Mouse (Mus musculus) thymus, postnatal 0 days (tissue): Measurements from ENCODE around the gene Sfxn1. TPM values are rescaled to one million over a fixed set of nuclear protein-coding genes. Genes with fewer than 3 reads are reported as not detected.

Experiments
- DNase-seq: peaks from one replicate; pipeline ENCODE4 v3.0.0-alpha.2; 2015; ENCODE audit warnings: low spot score
- polyA plus RNA-seq: library from polyadenylated mRNA; unstranded; fragments of >200 nt; fragmentation: Nextera tagmentation; extraction: Ambion mirVana; gene quantifications from 2 replicates; pipeline ENCODE4 v1.2.1, GENCODE M21; 2015

Gene Sfxn1
- 65.8 and 66.8 TPM in 2 replicates for polyA plus RNA-seq

DNA sequence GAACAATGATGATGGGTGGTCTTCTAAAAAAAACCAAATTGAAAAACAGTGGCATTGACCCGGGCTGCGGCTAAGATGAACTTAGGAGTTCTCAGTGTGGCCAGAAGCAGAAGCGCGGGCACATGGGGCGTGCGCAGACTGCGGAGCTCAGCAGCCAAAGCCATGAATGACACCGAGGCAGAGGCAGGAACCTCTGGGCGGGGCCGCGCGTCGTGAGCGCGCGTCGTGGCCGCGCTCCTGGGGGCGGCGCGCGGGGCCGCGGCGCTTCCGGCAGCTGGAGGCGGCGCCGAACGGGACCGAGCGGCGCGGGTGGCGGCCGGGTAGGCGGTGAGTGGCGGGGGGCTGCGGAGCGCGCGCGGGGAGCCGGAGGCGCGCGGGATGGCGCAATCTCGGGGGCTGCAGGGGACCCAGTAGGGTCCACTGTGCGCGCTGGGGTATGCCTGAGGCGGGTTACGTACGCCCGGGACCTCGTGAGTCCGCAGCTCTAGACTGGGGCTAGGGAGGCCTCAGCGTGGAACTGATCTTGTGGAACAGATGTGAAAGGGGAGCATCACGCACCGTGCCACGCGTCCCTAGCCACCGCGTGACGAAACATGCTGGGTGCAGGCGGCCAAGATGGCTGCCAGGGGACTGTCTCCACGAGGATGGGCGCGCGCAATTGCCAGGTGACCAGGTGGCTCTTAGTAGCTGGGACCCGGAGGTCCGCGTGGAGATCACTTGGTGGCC is at the start of gene Sfxn1:
TSS of gene Sfxn1 (plus strand) at position 264 of the 726 bp plus-strand sequence.
- DNase-seq = peak; percentile 86

DNA sequence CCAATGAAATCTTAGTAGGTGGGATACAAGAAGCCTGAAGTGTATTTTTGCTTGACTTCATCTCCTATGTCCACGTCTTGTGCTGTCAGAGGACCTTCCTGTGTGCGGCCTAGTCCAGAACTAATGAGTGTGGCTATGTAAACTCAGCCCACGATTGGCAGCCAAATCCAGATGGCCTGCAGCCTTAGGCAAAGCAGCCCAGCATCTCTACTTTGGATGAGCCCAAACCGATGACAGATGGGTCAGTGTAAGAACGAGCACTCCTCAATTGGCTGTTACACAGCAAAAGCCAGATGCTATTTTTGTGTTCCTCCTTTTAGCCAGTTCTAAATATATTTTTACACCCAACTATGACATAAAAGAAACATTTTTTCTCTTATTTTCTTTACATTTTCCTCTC is 48.4 kb upstream of the Sfxn1 start:
- DNase-seq = no peak

DNA sequence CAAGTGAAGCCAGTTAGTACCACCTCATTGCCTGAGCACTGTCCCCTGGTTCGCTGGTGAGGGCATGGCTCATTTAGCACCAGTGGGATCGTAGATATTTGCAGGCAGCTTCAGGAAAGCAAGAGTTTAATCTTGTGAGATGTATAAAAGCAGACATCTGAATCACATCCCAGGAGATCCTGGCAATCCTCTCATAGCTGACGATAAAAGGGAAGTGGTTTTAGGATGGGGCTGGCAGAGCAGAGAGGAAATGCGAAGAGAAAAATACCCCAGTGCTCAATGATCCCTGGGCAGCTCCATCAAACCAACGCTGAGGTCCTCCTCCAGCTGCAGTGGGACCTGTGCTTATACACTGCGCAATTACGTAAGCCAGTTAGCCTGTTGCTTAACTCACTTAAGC is 44.6 kb upstream of the Sfxn1 start:
- no peak for DNase-seq

DNA sequence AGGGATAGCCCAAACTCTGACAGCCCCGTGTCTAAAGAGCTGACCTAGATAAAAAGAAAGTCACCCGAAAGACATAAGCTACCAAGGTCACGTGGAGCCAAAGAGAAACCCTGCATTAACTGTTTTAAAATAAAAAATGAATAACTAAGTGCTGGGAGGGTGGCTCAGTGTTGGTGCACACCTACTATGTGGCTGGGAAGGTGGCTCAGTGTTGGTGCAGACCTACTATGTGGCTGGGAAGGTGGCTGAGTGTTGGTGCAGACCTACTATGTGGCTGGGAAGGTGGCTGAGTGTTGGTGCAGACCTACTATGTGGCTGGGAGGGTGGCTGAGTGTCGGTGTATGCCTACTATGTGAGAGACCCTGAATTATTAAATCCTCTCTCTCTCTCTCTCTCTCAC is 38.0 kb upstream of the Sfxn1 start:
- no peak for DNase-seq

DNA sequence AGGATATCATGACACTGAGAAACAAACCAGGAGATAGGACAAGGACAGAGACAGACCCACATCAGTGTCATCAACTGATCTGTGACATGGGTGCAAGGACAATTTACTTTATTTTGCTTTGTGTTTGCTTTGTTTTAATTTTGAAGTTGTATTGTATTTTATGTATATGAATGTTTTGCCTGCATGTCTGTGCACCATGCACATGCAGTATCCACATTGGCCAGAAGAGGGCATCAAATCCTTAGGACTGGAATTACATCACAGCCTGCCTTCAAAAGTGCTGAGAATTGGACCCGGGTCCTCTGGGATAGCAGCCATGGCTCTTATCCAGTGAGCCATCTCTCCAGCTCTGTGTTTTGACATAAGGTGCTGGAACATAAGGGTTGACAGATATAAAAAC is 36.1 kb upstream of the Sfxn1 start:
- peak; percentile 2 for DNase-seq

DNA sequence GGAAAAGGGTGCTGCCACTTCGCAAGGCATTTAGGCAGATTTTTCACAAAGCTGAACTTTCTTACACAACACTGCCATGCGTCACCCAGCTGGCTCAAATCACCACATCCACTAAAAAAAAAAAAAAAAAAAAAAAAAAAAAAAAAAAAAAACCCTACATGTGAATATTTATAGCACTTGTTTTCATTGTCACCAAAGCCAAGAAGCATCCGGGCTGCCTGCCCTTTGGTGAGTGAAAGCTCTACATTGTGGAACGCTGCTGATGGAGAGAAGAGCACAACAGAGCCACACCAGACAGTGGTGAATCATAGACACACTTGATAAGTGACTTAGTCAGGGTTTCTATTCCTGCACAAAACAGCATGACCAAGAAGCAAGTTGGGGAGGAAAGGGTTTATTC is 33.7 kb upstream of the Sfxn1 start:
- no peak for DNase-seq

DNA sequence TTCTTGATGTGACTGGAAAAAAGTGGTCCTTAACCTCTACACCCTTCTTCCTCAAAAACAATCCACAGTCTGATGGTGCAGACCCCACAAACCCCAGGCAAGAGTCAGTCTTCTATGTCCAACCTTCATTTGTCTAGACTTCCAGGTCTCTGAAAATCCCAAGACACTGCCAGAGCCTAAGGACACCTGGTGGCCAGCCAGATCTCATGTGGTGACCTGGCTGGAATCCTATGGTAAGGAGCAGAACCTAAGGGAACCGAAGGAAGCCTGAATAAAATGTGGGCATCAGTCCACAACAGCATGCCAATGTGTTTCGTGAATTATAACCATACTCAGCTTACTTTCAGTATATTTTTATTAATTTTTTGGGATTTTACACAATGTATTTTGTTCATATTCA is 31.4 kb upstream of the Sfxn1 start:
- no peak for DNase-seq

DNA sequence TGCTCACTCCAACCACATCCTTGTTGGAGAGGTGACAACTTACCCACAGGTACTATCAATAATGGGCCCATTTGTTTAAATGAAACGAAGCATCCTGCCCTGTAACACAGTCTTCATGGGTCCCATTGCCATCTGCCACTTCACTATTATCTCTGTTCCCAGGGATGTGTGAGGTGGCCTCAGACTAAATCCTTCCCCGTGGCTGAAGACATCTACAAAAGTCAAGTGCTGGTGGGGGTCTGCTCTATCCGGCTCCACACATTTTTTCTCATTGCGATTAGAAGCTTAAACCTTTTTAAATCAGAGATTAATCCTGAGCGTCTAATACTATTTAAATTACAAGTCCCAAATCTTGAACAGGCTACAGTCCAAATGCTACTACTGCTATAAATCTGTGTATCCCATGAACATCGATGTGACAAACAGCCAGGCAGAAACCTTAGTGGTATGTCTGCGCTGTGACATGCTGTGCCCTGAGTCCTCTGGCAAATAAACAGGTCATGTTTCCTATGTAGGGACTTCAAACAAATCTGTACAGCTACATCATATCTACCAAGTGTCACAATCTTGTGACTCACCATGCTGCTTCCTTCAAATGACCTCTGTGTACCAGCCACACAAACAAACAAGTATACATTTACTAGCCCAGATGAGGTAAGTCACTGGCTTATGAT is 22.9 kb upstream of the Sfxn1 start:
- DNase-seq = no peak

DNA sequence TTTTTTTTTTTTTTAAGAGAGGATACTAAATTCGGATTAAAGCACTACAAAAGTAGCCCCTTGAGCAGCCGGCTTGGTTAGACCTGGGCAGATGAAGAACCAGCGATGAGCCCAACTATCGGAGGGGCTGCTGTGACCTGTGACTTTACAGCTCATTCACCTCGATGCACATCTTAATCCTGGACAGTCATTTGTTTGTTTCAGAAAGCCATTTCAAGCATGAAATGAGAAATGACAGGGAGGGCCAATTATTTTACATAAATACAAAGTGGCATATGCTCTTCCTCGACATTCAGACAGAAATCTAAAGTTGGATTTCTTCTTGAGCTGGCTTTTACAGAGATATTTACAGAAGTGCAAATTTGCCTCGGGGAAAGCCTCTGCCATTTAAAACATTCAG is 20.0 kb upstream of the Sfxn1 start:
- DNase-seq = no peak

DNA sequence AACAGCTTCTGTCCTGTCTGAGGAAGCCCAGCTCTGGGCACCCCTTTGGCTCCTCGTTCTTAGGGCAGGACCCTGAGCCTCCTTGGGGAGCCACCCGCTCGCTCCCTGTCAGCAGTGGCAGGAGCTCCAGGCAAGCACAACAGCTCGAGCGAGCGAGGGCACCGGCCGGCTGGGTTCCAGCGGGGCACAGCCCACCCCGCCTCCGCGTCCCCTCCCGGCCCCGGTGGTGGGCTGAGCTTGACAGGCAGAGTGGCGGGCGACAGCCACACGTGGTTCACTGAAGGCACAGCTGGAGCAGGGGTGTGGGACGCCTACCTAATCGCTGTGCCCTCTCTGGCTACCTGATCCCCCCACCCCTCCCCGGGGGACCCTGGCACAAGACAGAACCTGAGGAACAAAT is 16.7 kb upstream of the Sfxn1 start:
- no peak for DNase-seq

DNA sequence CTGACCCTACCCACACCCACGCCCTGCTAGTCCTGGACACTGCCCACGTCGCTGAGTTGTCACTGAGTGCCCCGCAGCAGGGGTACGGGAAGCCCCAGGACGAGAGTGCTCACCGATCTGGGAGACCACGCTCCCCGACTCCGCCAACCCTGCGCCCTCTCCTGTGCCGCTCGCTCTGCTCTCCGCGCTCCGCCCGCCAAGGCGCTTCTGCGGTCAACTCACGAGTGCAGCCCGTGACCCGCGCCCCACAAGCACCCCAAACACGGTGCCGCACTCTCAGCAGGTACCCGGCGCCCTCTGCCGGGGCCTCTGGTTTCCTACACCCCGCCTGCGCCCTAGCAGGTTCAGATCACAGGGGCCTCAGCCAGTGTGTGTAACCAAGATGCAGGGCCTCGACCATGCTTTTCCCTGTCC is 16.2 kb upstream of the Sfxn1 start, which contains the start of gene Drd1:
TSS of gene Drd1 (minus strand) at position 258 of the 414 bp plus-strand sequence.
- DNase-seq = peak; percentile 64

DNA sequence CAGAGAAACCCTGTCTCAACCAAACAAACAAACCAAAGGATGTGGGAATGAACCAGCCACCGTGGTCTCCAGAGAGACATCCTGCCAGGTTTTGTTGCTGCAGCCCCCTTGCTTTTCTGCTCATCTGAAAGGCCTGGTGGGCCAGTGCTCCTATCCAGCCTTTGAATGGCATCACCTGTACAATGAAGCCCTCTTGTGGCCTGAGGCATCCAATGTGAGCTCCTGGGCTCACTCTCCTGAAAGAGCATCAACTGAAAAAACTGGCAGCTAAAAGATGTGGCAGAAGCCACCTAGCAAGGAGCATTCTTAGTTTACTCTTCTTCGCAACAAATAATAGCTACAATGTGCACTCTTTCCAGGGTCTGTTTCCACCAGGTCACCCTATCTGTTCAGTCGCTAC is 9.6 kb upstream of the Sfxn1 start:
- DNase-seq = no peak

DNA sequence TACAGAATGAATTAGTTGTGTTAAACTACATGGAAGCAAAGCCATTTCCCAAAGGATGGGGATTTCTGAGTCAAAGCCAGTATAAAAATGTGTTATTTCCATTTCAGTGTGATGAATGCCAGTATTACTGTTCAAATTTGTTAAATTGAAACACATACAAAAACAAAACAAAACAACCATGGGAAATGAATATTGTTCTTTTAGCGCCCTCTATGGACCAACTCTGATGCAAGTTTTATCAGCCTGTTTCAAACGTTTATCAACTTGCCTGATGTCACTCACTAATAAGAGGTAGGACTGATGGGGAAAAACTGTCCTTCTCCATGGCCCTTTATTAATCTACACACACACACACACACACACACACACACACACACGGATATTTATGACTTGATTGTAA is 8.4 kb upstream of the Sfxn1 start:
- peak; percentile 15 for DNase-seq

DNA sequence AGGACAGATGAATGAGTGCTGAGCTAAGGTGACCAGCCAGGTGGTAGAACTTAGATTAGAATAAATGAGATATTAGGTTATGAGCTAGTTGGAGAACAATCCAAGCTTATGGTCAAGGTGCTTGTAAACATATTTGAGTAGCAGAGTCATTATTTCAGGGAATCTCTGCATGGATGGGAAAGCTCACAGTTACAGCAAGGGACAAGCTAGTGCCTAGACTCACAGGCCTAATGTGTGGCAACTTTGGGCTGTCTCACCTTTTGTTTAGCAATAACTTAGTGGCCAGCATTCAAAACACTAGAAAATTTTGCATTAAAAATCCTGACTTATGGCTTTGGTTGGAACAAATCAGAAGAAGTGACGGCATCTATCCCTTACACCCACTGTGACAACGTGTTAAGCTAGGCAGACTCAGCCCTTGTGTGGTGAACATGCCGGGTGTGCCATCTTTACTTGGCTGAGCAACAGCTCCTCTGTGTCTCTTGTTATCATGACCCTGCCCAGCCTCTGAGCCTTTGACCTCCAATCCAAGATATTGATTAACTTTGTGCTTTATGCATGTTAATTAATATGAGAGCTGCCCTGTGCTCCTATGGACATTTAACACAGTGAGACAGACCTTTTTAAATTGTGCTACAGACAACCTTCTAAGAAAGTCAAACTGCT is 5.5 kb upstream of the Sfxn1 start:
- no peak for DNase-seq

DNA sequence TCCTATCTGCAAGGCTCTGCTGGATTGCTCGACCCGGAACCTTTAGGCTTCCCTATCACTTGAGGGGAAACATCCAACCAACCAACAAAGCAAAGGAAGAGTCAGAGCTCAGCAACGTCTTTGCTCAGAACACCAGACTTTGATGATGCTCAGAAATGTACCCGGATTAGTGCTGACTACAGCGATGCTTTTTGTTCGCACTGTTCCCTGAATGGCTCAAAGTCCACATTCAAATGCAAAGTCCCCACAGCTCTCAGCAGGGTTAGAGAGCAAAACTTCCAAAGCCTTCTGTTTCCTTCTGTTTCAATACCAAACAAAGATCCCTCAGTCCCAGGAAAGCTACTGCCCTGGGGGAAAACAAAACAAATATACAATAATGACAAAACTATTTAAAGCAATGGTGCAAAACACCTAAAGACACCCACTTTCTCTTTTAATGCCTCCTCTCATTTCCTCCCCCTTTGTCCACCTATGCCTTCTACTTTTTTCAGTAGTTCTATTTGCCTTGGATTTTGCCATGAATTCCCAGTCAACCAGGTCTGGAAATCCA is 4.0 kb upstream of the Sfxn1 start:
- no peak for DNase-seq

DNA sequence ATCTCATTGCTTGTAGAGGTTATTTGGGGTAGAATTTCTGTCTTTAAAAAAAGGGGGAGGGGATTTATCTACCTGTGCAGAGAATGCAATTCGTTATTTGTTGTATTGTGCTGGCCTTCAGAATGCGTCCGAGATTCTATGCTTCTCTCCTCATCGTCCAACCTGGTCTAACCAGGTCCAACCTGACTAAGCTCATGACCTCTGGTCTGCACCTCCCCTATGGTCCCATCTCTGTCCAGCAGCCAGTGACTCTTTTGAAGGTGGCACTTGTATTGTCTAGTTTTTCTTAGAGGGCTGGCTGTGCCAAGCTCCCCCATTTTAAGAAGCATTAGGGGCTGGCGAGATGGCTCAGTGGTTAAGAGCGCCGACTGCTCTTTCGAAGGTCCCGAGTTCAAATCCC is 658 bp upstream of the Sfxn1 start:
- no peak for DNase-seq

DNA sequence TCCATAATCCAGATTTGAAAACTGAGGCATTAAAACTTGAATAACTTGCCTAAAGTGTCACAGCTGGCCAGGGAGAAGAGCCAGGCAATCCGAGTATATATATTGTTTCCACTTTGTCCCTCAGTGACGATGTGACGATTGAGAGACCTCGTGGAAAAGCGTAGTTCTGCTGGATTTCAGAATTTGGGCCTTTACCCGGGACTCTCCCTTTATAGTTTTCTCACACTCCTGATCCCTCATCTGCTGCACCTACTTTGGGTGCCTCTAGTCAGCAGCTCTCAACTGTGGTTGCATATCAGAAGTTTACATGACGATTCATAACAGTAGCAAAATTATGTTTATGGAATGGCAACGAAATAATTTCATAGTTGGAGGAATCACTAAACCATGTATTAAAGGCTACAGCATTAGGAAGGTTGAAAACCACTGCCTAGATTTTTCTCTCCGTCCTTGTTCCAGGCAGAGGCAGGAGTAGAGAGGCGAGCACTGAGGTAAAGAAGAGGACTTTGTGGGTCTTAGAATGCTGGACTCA is 923 bp downstream of the Sfxn1 start:
- no peak for DNase-seq

DNA sequence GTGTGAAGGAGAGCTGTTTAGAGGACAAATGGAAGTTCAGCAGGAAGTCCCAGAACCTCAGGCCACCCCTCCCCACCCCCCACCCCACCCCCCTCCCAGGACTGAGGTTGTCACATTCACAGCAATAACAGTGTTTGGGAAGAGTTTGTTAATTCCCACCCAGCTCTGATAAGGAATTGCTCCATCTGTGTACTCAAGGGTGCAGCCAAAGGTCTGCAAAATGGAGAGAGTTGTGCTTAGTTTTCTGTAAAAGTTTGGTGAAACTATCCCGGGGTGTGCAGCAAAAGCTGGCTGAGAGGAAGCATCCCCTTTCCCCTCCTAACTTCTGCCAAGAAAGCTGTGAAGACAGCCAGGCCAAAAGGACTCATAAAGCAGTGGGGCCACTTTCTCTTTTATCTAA is 1.4 kb downstream of the Sfxn1 start:
- no peak for DNase-seq

DNA sequence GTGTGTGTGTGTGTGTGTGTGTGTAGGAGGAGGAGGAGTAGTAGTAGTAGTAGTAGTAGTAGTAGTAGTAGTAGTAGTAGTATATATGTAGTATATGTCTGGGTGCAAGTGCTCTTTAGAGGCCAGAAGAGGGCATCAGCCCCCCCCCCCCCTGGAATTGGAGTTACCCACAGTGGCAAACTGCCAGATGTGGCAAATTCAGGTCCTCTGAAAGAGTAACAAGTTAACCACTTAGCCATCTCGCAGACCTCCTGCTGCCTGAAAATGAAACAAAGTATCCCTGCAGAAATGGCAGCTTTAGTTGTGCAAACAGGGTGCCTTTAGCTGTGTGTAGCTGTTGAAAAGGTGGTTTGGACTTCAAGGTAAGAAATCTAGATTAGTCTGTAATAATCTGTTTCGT is 1.8 kb downstream of the Sfxn1 start:
- peak; percentile 38 for DNase-seq

DNA sequence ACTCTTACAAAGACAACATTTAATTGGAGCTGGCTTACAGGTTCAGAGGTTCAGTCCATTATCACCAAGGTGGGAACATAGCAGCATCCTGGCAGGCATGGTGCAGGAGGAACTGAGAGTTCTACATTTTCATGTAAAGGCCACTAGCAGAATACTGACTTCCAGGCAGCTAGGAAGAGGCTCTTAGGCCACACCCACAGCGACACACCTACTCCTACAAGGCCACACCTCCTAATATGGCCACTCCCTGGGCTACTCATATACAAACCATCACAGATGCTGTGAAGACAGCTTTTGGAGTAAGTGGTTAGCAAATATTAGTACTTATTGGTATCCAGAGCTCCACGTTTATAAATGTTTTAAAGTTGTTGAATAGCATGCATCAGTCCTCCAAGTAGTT is 3.7 kb downstream of the Sfxn1 start:
- no peak for DNase-seq

DNA sequence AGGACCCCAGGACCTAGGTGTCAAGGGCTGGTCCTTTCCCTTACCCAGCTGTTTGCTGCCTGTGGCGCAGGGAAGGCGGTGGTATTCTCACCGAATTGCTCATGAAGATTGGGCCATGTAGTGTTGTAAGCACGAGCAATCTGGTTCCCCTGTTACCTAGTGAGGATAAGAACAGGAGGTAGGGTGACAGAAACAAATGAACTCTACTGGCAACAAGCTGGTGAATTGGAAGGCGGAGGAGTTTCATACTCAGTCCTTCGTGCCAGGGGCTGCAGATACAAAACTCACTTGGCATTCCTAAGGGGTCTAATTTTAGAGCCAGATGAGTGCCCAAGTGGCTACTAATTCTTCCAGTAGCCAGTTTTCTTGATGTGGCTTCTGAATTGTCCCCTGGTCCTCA is 4.4 kb downstream of the Sfxn1 start:
- DNase-seq = no peak
